Mouse (Mus musculus) intestine, embryonic 16.5 days (tissue): ENCODE data around the gene Spats2. TPM values are rescaled to one million over a fixed set of nuclear protein-coding genes. Genes with fewer than 3 reads are reported as not detected.

Experiments used
- ATAC-seq: fragments of 200-750 bp; cut with Nextera tagmentation; 2 replicates; pipeline ENCODE4 v1.8.0; 2017; ENCODE audit warnings: moderate TSS enrichment, moderate library complexity
- H3K27ac ChIP-seq: fragments of 300-500 bp; sonication (generic); 2 replicates; pipeline ENCODE4 v1.5.1; 2014; ENCODE audit warnings: mild to moderate bottlenecking, low read length
- H3K27me3 ChIP-seq: fragments of 300-500 bp; sonication (generic); replicated peaks from 2 replicates; pipeline ENCODE4 v1.6.1; 2014; ENCODE audit warnings: low read length, control low read depth, mixed read lengths; ENCODE audit not compliant: control insufficient read depth, insufficient read depth
- H3K36me3 ChIP-seq: fragments of 300-500 bp; sonication (generic); 2 replicates; pipeline ENCODE4 v1.6.1; 2014; ENCODE audit warnings: low read length, control low read depth; ENCODE audit not compliant: control insufficient read depth, insufficient read depth
- H3K4me1 ChIP-seq: fragments of 300-500 bp; sonication (generic); 2 replicates; pipeline ENCODE4 v1.6.1; 2014; ENCODE audit warnings: low read length, control low read depth, mixed read lengths; ENCODE audit not compliant: control insufficient read depth, insufficient read depth
- H3K4me2 ChIP-seq: fragments of 300-500 bp; sonication (generic); 2 replicates; pipeline ENCODE4 v1.6.1; 2014; ENCODE audit warnings: low read depth, low read length, control low read depth
- H3K4me3 ChIP-seq: fragments of 300-500 bp; sonication (generic); 2 replicates; pipeline ENCODE4 v1.5.1; 2014; ENCODE audit warnings: mild to moderate bottlenecking, low read length
- H3K9ac ChIP-seq: fragments of 300-500 bp; sonication (generic); 2 replicates; pipeline ENCODE4 v1.6.1; 2014; ENCODE audit warnings: low read depth, low read length
- H3K9me3 ChIP-seq: fragments of 300-500 bp; sonication (generic); 2 replicates; pipeline ENCODE4 v1.6.1; 2016; ENCODE audit warnings: low read length, control low read depth; ENCODE audit not compliant: control insufficient read depth
- WGBS: fragments of 180-500 bp; shearing (Covaris S2); extraction: QIAGEN DNeasy Blood & Tissue Kit; methylation state at CpG from one replicate; pipeline ENCODE4 v1.1.7; 2014; 5-methylcytosine and 5-hydroxymethylcytosine counted together
- polyA plus RNA-seq: library from polyadenylated mRNA; unstranded; fragments of >200 nt; fragmentation: Nextera tagmentation; extraction: Ambion mirVana; gene quantifications from 2 replicates; pipeline ENCODE4 v1.2.1, GENCODE M21; 2015

Gene Spats2
- polyA plus RNA-seq, 1 experiment from 2014 or later, result 18.1 TPM

DNA sequence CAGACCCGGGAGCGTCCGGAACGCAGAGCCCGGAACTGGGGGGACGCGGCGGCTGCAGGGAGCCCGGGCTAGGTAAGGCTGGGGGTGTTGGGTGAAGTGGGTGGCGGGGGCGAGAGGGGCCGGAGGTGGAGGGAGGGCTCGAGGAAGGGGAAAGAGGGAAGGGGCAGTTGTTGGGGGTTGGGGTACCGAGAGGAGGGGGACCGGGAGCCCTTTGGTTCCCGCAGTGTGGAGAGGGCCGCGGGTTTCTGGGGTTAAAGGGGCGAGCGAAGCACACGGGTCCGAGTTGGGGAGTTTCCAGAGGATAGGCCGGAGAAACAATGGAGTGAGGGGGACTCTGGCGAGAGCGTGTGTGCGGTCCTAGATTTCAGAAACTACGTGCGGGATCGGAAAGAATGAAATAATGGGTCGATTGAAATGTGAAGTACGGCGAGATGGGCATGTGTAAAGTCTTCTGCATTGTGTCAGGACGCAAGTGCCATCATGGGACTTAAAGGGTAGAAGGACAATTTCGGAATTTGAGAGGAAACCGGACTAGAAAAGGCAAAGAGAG lies 1.2 kb downstream of the Spats2 start:
- no peaks in the 10 kb centered on the region for H3K27me3 ChIP-seq
- H3K4me1 ChIP-seq, result peaks cover 14% of the 10 kb centered on the region
- no peaks in the 10 kb centered on the region for H3K36me3 ChIP-seq
- ATAC-seq, result peak; percentile 37
- under 1% methylated on average over 35 of the region's 35 CpGs for whole genome bisulfite sequencing
- peak overlapping the region; percentile 83 for H3K4me2 ChIP-seq
- H3K9me3 ChIP-seq, result no peaks in the 10 kb centered on the region
- peak overlapping the region; percentile 95 for H3K27ac ChIP-seq
- H3K9ac ChIP-seq, result peak overlapping the region; percentile 94
- peak overlapping the region; percentile 79 for H3K4me3 ChIP-seq

DNA sequence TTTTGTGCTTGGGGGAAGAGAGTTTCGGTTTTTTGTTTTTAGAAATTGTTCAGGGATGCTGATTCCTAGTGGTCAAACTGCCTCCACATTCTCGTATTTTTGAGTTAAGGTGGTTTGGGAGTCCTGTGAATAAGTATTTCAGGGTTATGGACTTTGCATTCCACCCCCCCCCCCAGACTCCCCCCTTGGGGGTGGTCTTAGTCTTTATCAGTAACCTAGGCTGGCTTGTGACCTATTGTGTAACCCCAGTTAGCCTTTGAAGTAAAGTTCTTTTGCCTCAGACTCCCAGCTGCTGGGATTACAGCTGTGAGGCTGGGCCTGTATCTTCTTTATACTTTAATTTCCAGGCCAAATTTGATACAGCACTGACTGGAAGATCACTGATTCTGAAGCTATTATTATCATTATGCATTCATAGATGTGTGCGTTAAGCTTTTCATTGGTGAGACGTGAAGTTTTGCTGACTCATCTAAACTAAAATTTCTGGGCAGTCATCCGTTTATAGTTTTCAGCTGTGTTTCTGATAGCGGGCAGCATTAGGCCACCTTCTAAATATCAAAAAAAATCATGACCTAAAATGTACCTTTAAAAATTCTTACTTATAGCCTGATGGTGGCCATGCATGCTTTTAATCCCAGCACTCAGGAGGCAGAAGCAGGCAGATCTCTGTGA lies 2.3 kb downstream of the Spats2 start:
- WGBS, result 62% methylated on average over 6 of the region's 6 CpGs
- peaks cover 14% of the 10 kb centered on the region for H3K4me1 ChIP-seq
- H3K27me3 ChIP-seq, result no peaks in the 10 kb centered on the region
- H3K36me3 ChIP-seq, result no peaks in the 10 kb centered on the region
- no peak for ATAC-seq
- no peaks in the 10 kb centered on the region for H3K9me3 ChIP-seq
- no peak overlapping the region for H3K27ac ChIP-seq
- 0 out of 2 replicates have a peak overlapping the region, but pooled peaks have one; percentile 94 for H3K9ac ChIP-seq
- H3K4me2 ChIP-seq, result peak overlapping the region; percentile 83
- peak overlapping the region; percentile 79 for H3K4me3 ChIP-seq

- Histone ChIP-seq H3K9me3 (no peaks in the 10 kb centered on the region), H3K4me3 (no peak overlapping the region), H3K9ac (no peak overlapping the region), H3K27me3 (no peaks in the 10 kb centered on the region), H3K36me3 (no peaks in the 10 kb centered on the region), H3K4me1 (peaks cover 14% of the 10 kb centered on the region), H3K4me2 (no peak overlapping the region), H3K27ac (no peak overlapping the region)
- no peak for ATAC-seq
- 65% methylated on average over 11 of the region's 11 CpGs for whole genome bisulfite sequencing
Measured at GRCm38 (mm10) chr15:99129441-99129840, 3.7 kb downstream of the Spats2 start.

DNA sequence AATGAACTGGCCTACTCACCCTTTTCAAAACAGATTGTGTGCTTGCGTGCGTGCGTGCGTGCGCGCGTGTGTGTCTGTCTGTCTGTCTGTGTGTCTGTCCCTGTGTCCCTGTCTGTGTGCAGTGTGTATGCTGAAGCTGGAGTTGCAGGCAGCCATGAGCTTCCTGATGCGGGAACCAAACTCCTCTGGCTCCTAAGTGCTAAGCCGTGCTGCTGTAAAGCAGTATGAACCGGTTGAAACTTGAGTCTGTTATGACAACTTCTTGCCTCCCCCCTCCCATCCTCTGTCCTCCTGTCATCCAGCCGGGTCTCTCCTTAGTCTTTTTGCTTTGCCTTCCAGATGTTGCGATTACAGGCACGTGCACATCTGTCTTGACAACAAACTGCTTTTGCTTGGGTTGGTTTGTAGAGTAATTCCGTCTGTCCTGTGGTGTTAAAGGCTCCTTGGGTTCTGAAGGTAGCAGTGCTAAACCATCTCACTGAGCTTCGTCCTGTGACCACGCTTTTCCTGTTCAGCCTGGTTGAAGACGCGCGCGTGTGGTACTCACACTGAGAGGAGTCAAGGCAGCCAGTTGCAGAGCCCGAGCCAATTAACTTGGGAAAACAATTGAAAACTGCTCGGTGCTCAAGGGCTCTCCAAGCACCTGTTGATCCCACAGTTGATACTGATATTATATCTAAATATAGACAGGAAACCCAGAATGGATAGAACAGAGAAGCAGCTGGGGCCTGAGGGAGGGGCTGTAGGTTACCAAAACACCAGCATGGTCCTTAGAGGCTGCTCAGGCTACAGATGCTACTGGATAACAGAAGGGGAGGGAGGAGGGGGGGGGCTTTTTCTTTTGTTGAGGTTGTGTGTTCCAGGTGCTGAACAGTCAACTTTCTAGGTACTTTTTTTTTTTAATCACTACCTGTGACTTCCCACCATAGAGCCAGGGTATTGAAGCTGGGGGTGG lies 4.5 kb downstream of the Spats2 start:
- 59% methylated on average over 22 of the region's 22 CpGs for WGBS
- Histone ChIP-seq H3K27me3 (no peaks in the 10 kb centered on the region), H3K4me2 (no peak overlapping the region), H3K36me3 (no peaks in the 10 kb centered on the region), H3K27ac (no peak overlapping the region), H3K9me3 (no peaks in the 10 kb centered on the region), H3K4me1 (peaks cover 14% of the 10 kb centered on the region), H3K4me3 (no peak overlapping the region), H3K9ac (no peak overlapping the region)
- ATAC-seq, result no peak

DNA sequence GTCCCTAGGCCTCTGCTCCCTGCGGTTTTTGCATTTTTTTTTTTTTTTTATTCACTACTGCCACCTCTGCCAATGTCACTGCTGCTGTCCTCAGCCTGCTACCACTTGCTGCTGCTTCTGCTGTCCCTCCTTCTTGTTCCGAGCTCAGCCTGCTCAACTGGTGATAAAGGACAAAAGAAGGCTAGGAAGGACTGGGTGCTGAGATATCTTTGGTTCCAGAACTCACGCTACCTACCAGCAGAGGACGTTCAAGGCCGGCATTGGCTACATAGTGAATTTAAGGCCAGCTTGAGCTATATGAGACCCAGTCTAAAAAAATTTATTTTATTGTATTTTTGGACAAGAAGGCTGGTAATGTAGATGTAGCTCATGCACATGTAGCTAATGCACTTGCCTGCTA lies 12.7 kb downstream of the Spats2 start:
- no peak for ATAC-seq
- Histone ChIP-seq H3K27me3 (no peaks in the 10 kb centered on the region), H3K36me3 (peaks cover 6% of the 10 kb centered on the region; the same call in 1 of the 2 replicates), H3K4me3 (no peak overlapping the region), H3K9me3 (0 out of 2 replicates have a peak, but pooled peaks cover 5% of the 10 kb centered on the region), H3K9ac (no peak overlapping the region), H3K4me1 (no peaks in the 10 kb centered on the region; the same call in 1 of the 2 replicates), H3K4me2 (no peak overlapping the region), H3K27ac (peak overlapping the region; percentile 18; the same call in 1 of the 2 replicates)
- 74% methylated on average over 5 of the region's 5 CpGs for WGBS

GRCm38 (mm10) chr15:99139669-99140068 lies 14.0 kb downstream of the Spats2 start:
- Histone ChIP-seq H3K36me3 (peaks cover 6% of the 10 kb centered on the region; the same call in 1 of the 2 replicates), H3K4me2 (no peak overlapping the region), H3K27ac (peak overlapping the region; percentile 41; the same call in 1 of the 2 replicates), H3K9me3 (0 out of 2 replicates have a peak, but pooled peaks cover 5% of the 10 kb centered on the region), H3K4me3 (no peak overlapping the region), H3K9ac (no peak overlapping the region), H3K27me3 (no peaks in the 10 kb centered on the region), H3K4me1 (no peaks in the 10 kb centered on the region; the same call in 1 of the 2 replicates)
- ATAC-seq, result no peak
- 56% methylated on average over 6 of the region's 6 CpGs for WGBS

GRCm38 (mm10) chr15:99150516-99150915 lies 24.8 kb downstream of the Spats2 start:
- H3K36me3 ChIP-seq, result peaks cover 12% of the 10 kb centered on the region
- no peaks in the 10 kb centered on the region for H3K9me3 ChIP-seq
- no peaks in the 10 kb centered on the region for H3K4me1 ChIP-seq
- H3K4me2 ChIP-seq, result no peak overlapping the region
- no peak for ATAC-seq
- WGBS, result 93% methylated on average over 7 of the region's 7 CpGs
- no peak overlapping the region for H3K27ac ChIP-seq
- H3K27me3 ChIP-seq, result no peaks in the 10 kb centered on the region
- no peak overlapping the region for H3K9ac ChIP-seq
- no peak overlapping the region for H3K4me3 ChIP-seq

DNA sequence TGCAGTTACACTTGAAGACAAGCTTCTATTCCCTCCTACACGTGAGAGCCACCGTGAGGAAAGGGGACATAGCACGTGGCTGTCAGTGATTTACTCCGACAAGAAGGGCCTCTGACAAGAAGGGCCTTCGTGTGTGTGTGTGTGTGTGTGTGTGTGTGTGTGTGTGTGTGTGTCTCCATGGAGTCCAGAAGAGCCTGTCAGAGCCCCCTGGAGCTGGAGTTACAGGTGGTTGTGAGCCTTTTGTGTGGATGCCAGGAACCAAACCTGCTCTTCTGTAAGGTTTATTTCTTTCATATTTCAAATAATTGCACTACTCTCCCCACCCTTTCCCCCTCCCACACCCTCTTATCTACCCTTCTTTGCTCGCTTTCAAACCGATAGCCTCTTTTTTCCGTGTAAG lies 25.6 kb downstream of the Spats2 start:
- WGBS, result 72% methylated on average over 8 of the region's 8 CpGs
- Histone ChIP-seq H3K4me3 (no peak overlapping the region), H3K36me3 (0 out of 2 replicates have a peak, but pooled peaks cover 5% of the 10 kb centered on the region), H3K27ac (no peak overlapping the region), H3K27me3 (no peaks in the 10 kb centered on the region), H3K4me2 (no peak overlapping the region), H3K4me1 (no peaks in the 10 kb centered on the region), H3K9me3 (no peaks in the 10 kb centered on the region), H3K9ac (no peak overlapping the region)
- no peak for ATAC-seq

GRCm38 (mm10) chr15:99153466-99153865 lies 27.8 kb downstream of the Spats2 start:
- no peak overlapping the region for H3K4me3 ChIP-seq
- no peak overlapping the region for H3K9ac ChIP-seq
- no peak for ATAC-seq

More at GRCm38 (mm10) chr15:99153466-99153865, 27.8 kb downstream of the Spats2 start:
- Histone ChIP-seq H3K4me2 (no peak overlapping the region), H3K9me3 (no peaks in the 10 kb centered on the region), H3K27ac (no peak overlapping the region), H3K36me3 (0 out of 2 replicates have a peak, but pooled peaks cover 5% of the 10 kb centered on the region), H3K27me3 (no peaks in the 10 kb centered on the region), H3K4me1 (no peaks in the 10 kb centered on the region)
- WGBS, result 95% methylated on average over 8 of the region's 8 CpGs
